Mouse (Mus musculus) stomach, postnatal 0 days (tissue): ENCODE measurements around the gene Trp53bp2.

Experiments used
- CTCF ChIP-seq: IDR thresholded peaks from 2 replicates; pipeline ENCODE4 v1.5.1; 2016; ENCODE audit warnings: antibody characterized with exemption, low read depth, mild to moderate bottlenecking, moderate library complexity
- EP300 ChIP-seq: optimal IDR thresholded peaks from 2 replicates; pipeline ENCODE3; 2016; ENCODE audit warnings: antibody characterized with exemption

- TF ChIP-seq CTCF (peak; percentile 92), EP300 (no peak)
Measured at GRCm38 (mm10) chr1:182489803-182490452, 81.0 kb downstream of the Trp53bp2 start.
